Mouse (Mus musculus) hindlimb bud, embryonic 11.5 days (tissue): ENCODE measurements at regions not wholly inside any gene's neighbourhood (a gene's known extent, or its start where the extent isn't known, plus 50 kb on each side); places are given as distances from the start of the nearest gene placed in this dataset.

Source experiments
- DNase-seq: peaks from one replicate; pipeline ENCODE4 v3.0.0-alpha.2; 2012; ENCODE audit warnings: low read depth, low spot score; ENCODE audit errors: extremely low spot score

DNA sequence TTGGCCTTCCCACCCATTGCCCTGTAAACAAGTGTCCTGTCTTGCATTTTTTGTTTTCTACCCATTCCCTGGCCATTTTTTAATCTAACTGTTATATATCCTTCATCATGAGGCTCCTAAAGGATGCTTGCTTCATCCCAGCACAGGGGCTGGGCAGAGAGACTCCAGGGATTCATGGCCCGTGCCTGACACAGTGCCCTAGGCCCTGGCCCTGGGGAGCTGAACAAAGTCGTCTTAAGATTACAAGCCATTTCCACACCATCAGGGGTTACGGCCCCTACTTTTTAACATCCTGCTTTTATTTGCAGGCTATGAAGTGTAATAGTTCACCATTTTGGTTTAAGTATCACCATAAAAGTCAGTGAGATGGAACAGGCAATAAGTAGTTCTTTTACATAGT, 339.5 kb downstream of the Gm826 start:
- no peak for DNase-seq

DNA sequence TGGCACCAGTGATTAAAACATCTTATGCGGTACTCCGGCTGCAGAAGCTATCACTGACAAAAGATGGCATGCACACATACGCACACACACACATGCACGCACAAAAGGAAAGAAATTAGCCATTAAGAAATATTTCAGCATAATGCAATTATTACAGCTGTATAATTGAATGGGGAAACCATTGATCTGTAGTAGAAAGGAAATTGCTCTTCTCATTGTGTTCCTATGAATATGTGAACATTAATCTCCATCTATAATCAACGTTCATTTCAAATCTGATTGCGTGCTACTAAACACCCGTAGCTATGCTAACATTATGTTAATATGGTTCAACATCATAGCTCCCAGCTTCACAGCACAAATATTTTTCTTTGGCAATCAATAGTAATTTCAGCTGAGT, 347.2 kb downstream of the Gm826 start:
- DNase-seq: no peak

DNA sequence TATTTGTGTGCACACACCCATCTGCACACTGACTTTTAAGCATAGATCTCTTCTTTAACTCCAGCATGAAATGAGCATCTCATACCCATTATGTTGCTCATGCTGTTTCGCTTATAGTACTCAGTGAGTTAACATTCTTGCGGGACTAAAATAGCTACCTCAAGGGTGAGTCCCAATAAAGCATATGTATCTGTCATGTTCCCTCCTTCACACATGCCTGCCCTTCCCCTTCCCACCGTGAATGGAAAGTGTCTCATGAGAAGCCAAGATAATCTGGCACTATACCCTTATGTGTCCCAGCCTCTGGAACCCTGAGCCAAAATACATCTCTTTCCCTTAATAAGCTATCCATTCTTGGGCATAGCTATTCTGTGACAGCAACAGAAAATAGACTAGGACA, 352.3 kb downstream of the Gm826 start:
- no peak for DNase-seq

DNA sequence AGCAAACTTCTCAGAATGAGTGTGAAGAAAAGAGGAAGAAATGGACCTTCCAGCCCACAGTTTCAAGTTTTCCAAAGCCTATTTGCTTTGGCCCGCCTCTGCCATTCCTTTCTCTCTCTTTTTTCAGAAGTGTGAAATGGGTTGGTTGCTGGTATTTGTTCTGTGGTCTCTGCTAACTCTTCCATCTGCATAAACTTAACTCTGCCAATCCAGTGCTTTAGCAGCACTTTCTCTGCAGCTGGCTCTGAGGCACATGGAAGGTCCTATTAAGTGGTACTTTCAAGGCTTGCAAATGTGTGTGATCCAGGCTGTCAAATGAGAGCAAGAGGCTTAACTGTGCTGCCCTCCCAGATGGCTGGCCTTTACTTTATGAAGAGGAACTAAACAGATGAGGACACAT, 383.6 kb downstream of the Gm826 start:
- DNase-seq: no peak

DNA sequence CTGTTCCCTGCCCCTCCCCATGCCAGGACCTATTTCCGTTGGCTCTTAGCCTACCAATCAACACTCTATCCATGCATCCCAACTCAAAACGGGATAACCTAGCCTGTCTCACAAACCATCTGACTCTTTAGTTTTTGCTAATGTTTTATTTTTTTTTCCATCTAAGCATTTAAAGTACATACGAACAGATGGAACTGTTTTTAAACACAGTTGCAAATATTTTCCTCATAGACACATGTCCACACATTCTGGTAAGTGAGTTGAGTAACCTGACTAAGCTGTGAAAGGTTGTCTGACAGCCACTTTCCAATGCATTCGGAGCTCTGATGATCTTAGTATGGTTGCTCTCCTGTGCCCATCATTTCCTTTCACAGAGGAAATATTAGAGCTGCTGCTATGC, 384.9 kb downstream of the Gm826 start:
- DNase-seq: no peak

DNA sequence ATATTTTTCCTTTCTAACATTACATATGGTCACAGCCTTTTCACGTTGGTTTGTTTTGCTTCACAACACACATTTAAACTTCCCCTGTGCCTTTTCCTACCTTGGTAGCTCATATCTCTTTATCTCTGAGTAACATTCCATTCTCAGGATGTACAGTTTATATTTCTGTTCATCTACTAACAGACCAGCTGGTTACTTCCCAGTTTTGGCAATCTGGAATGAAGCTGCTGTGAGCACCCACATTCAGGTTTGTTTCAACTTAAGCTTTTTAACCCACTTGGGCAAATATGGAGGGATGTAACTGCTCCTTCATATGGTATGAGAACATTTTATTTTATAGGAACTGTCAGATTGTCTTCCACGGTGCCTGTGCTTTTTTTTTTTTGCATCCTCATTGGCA, 403.2 kb downstream of the Gm826 start:
- DNase-seq: no peak

DNA sequence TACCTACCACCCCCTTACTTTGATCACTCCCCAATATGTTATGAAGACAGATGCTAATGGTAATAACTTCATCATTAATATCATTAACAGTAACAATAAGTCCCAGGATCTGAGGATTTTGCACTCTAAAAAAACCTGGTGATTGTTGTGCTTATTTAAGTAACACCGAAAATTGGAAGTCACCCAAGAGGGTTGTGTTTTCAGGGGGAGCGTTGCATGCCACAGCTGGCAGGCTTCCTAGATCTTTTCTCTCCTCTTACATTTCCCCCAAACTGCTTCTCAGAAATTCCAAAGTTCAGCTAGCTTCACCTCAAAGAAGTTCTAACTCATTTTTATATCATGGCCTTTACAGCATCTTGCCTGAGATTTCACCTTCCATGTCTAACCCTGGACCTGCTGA, 444.3 kb downstream of the Gm826 start:
- DNase-seq: no peak

DNA sequence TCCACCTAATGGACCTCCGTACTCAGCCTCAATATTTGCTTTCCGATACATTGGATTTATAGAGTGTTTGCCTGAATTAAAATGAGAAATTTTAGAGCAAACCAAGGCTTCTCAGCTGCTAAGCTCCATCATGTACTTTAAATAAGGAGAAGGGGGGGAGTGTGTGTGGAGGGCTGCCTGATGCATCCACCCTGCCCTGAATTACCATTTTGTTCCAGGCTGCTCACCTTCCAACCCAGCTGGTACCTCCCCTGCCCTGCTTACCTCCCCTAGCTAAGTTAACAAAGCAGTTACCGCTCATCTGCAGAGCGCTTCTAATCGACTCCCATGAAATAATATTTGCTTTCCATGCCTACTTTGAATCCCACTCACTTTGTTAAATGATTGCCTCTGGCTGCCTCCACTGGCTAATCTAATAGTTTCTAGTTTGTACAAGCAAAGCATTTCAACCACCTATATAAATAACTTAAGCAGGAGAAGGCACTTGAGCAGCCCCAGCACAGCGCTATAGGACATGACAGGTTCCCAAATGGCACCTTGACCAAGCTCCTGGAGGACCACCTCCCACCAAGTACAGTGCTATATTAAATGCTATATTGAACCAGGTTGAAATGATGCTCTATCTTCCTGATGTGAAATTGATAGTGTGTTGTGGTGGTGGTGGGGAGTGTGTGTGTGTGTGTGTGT, 449.0 kb downstream of the Gm826 start:
- no peak for DNase-seq

DNA sequence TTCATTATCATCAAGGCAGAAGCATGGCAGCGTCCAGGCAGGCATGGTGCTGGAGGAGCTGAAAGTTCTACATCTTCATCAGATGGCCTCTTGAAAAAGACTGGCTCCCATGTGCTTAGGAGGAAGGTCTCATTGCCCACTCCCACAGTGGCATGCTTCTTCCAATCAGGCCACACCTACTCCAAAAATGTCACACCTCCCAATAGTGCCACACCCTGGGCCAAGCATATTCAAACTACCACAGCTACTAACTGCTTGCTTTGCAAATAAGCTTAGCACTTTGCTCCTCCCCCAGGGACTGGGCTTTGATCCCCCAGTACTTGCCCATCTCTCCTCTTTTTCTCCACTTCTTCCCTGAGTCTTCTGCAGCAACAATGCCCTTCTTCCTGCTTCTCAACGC, 467.0 kb downstream of the Gm826 start:
- DNase-seq: no peak

DNA sequence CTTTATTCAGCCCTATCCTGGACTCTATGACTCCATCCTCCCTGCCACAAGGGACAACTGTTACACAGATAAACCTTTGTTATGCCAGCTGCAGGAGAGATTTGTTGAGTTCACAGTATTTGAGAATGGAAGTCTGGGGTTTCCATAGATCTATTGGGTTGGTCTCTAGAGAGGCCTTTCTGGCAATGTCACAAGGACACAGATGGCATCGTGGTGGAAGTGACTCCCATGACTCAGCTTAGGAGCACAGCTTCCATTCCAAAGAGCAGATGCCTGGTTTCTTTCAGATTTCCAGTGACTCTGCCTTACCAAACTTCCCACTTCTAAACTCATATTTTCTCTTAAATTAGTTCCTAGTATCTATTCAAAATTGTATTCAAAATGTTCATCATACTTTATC, 467.6 kb downstream of the Gm826 start:
- DNase-seq: no peak

DNA sequence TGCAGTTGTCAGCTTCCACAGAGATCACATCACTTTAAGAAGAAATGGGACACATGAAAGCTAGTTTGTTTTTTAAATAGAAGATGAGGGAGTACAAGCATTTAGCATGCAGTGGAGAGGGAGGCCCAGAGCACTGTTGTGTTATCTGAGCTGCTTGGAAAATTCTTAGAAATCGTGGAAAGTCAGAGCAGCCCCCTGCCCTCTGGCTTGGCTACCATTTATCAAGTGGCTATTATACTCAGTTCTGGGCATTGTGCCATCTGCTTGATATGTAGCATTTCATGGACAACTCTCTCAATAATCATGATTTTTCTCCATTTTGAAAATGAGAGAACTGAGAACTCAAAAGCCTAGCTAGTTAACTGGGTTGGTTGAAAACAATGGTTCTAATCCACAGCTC, 470.8 kb downstream of the Gm826 start:
- DNase-seq: no peak

DNA sequence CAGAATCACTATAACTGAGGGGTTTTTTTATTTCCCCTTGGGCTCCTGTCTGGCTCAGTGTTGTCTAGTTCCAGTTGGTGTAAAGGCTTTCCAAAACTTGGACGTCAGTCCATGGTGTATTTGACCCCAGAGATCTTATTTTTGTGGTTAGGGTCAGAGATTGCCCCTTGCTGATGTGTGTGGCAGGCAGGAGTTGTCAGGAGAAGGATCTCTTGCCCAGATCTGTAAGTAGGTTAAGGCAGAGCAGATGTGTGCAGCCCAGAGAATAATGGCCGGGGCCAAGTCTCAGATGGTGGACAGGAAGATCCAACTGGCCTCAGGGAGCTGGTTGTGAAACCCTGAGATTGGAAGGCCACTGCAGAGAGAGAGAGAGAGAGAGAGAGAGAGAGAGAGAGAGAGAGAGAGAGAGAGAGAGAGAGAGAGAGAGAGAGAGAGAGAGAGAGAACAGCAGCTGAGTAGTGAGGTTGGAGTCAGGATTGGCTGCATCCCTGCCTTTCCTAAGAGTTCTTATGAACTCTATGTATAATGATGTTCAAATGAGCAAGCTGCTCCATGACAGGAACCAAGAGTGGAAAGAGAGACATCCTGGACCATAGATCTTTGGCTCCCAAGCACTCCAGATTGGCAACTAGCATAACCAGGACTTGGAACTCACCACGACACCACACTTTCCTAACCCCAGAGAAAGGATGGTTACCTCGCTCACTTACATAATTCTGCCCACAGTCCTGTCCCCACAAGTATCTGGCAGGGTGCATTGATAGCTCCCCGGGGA, 479.9 kb downstream of the Gm826 start:
- DNase-seq: no peak

DNA sequence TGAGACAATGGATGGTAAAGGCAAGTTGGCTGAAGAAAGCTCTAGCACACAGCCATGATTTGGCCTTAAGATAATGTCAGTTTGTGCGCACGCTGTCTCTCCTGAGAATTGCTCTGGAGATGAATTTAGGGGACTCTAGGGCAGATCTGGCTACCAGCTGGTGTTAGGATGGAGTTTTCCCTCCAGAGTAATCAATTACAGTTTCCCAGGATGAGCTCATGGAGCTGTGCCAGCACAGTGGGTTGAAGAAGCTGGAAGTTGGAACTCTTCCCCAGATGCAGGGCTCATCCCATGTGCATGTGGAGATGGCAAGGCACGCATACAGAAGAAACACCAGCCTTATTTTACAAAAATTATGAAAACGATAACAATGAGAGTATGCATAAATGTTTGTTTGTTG, 481.0 kb downstream of the Gm826 start:
- DNase-seq: no peak

DNA sequence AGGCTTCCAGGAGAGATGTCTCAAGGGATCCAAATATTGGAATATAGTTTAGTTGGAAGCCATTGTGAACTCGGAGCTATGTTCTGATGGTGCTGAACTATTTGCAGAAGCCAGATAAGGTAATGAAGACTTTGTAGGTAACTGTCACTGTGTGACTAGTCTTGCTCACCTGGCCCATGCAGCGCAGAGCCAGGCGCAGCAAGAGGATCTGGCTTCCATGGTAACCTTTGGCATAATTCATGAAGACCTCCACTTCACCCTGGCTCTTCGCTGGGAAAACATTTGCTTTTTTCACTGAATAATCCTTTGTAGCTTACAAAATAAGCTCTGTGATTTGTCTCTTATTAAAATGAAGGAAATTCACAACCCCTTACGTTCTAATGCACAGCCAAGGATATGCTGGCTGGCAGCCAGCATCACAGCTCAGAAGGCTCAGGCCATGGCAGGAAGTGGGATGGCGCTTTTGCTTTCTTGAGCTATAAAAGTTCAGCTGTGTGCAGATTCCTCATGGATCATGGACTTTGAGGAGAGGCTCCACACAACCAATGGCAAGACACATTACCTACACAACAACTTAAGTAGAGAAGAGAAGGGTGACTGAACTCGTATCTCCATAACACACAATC, 501.4 kb downstream of the Gm826 start:
- no peak for DNase-seq

DNA sequence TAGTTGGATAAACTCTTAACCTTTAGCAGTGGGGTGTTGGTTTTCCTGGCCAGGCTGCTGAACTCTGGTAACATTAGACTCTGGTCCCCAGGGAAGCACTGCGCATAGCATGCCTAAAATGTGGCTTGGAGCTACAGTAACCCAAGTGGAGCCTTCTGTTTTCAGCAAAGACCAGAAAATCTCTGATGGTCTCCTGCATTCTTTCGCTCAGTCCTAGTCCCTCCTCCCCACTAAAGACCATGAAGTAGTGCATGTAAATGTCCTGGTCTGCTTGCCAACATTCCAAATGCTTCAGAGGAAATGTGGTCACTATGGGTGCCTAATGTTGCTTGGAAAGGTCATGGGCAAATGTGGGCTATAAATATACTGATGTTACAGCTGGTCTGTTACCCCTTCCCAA, 507.5 kb downstream of the Gm826 start:
- no peak for DNase-seq

DNA sequence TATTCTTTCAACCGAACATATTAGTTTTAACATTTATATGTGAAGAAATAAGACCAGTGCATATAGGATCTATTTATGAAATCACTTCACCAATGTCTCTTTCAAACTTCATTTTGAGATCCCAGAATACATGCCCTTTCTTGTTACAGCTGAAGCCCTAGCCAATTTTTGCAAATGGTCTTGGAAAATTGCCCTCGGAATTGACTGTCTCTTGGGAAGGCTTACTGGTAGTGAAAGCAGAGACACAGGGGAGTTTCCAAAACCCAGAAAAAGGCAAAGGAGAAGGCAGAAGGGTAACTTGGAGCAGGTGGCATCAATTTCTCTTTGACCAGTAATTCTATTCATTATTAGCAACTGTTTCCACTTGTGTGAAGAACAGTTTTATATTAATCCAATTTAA, 515.4 kb downstream of the Gm826 start:
- no peak for DNase-seq

DNA sequence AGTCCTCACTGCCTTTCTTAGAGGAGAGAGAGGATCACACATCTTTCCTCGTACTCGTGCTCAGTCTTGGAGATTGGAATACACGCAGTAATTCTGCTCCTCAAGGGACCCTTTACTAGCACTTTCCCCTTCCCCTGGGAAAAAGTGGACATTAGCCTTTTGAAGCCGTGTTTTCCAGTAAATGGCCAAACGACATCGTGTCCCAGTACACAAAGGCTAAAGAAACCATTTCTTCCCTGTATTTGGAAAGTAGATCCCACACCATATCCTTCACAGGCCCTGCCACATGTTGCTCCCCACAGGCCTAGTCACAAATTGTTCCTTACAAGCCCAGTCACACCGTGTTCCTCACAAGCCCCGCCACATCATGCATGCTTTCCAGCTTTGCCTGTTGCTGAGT, 517.6 kb downstream of the Gm826 start:
- DNase-seq: no peak
